Mouse (Mus musculus) stomach, embryonic 16.5 days (tissue): ENCODE measurements around the gene Bet1l. TPM values are rescaled to one million over a fixed set of nuclear protein-coding genes. Genes with fewer than 3 reads are reported as not detected.

Experiments used
- ATAC-seq: fragments of 200-750 bp; cut with Nextera tagmentation; 2 replicates; pipeline ENCODE4 v1.8.0; 2017; ENCODE audit warnings: moderate number of reproducible peaks, moderate TSS enrichment; ENCODE audit not compliant: insufficient read depth, low FRiP score
- H3K27ac ChIP-seq: fragments of 300-500 bp; sonication (generic); 2 replicates; pipeline ENCODE4 v1.5.1; 2014; ENCODE audit warnings: low read length
- H3K27me3 ChIP-seq: fragments of 300-500 bp; sonication (generic); 2 replicates; pipeline ENCODE4 v1.6.1; 2014; ENCODE audit warnings: low read length, control low read depth, mixed read lengths; ENCODE audit not compliant: control insufficient read depth, insufficient read depth
- H3K36me3 ChIP-seq: fragments of 300-500 bp; sonication (generic); 2 replicates; pipeline ENCODE4 v1.6.1; 2014; ENCODE audit warnings: low read length; ENCODE audit not compliant: control insufficient read depth, insufficient read depth
- H3K4me1 ChIP-seq: fragments of 300-500 bp; sonication (generic); 2 replicates; pipeline ENCODE4 v1.6.1; 2014; ENCODE audit warnings: low read length, control low read depth, mixed read lengths; ENCODE audit not compliant: control insufficient read depth, insufficient read depth
- H3K4me2 ChIP-seq: fragments of 300-500 bp; sonication (generic); 2 replicates; pipeline ENCODE4 v1.6.1; 2014; ENCODE audit warnings: low read depth, low read length, mixed read lengths
- H3K4me3 ChIP-seq: fragments of 300-500 bp; sonication (generic); replicated peaks from 2 replicates; pipeline ENCODE4 v1.5.1; 2014; ENCODE audit warnings: mild to moderate bottlenecking, low read length
- H3K9ac ChIP-seq: fragments of 300-500 bp; sonication (generic); 2 replicates; pipeline ENCODE4 v1.6.1; 2014; ENCODE audit warnings: low read length
- H3K9me3 ChIP-seq: fragments of 300-500 bp; sonication (generic); replicated peaks from 2 replicates; pipeline ENCODE4 v1.6.1; 2016; ENCODE audit warnings: low read length, control low read depth; ENCODE audit not compliant: control insufficient read depth
- WGBS: fragments of 180-500 bp; shearing (Covaris S2); extraction: QIAGEN DNeasy Blood & Tissue Kit; methylation state at CpG from one replicate; pipeline ENCODE4 v1.1.7; 2014; 5-methylcytosine and 5-hydroxymethylcytosine counted together
- polyA plus RNA-seq: library from polyadenylated mRNA; unstranded; fragments of >200 nt; fragmentation: Nextera tagmentation; extraction: Ambion mirVana; gene quantifications from 2 replicates; pipeline ENCODE4 v1.2.1, GENCODE M21; 2015

The Bet1l gene
- polyA plus RNA-seq, 1 experiment from 2014 or later = 43.5 TPM

- Histone ChIP-seq H3K27ac (no peak overlapping the region), H3K4me1 (no peaks in the 10 kb centered on the region), H3K9me3 (no peaks in the 10 kb centered on the region), H3K4me2 (no peak overlapping the region), H3K4me3 (no peak overlapping the region), H3K36me3 (no peaks in the 10 kb centered on the region; the same call in 1 of the 2 replicates), H3K27me3 (no peaks in the 10 kb centered on the region), H3K9ac (no peak overlapping the region)
- ATAC-seq = no peak
- 80% methylated on average over 4 of the region's 4 CpGs for WGBS
Observed at GRCm38 (mm10) chr7:140874224-140874623, 16.8 kb upstream of the Bet1l start.

GRCm38 (mm10) chr7:140864761-140865160 lies 7.4 kb upstream of the Bet1l start:
- ATAC-seq = no peak
- no peak overlapping the region for H3K4me2 ChIP-seq
- H3K4me3 ChIP-seq = no peak overlapping the region
- H3K4me1 ChIP-seq = no peaks in the 10 kb centered on the region
- H3K36me3 ChIP-seq = peaks cover 28% of the 10 kb centered on the region
- no peaks in the 10 kb centered on the region for H3K9me3 ChIP-seq
- WGBS = 89% methylated on average over 12 of the region's 12 CpGs
- no peaks in the 10 kb centered on the region for H3K27me3 ChIP-seq
- no peak overlapping the region for H3K27ac ChIP-seq
- H3K9ac ChIP-seq = no peak overlapping the region

- Histone ChIP-seq H3K27ac (no peak overlapping the region), H3K9ac (no peak overlapping the region), H3K9me3 (no peaks in the 10 kb centered on the region), H3K36me3 (peaks cover 32% of the 10 kb centered on the region), H3K4me3 (no peak overlapping the region), H3K27me3 (no peaks in the 10 kb centered on the region), H3K4me2 (no peak overlapping the region), H3K4me1 (peaks cover 13% of the 10 kb centered on the region)
- no peak for ATAC-seq
- 89% methylated on average over 5 of the region's 5 CpGs for WGBS
Observed at GRCm38 (mm10) chr7:140860728-140861127, 3.4 kb upstream of the Bet1l start.

DNA sequence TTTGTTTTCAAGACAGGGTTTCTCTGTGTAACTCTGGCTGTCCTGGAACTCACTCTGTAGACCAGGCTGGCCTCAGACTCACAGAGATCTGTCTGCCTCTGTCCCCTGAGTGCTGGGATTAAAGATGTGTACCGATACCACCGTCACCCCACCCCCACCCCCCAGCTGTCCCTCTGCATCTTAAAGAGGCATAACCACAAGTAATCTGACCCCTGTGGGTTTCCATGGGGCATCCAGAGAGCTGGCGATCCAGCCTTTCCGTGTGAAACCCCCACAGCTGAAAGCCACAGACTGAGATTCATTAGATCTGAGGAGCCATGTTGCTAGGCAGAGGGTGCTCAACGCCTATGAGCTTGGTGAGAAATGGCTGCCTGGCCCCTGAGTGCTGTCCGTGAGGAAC lies 2.6 kb upstream of the Bet1l start:
- Histone ChIP-seq H3K4me3 (no peak overlapping the region), H3K9me3 (no peaks in the 10 kb centered on the region), H3K27ac (no peak overlapping the region), H3K4me2 (no peak overlapping the region), H3K27me3 (no peaks in the 10 kb centered on the region), H3K9ac (no peak overlapping the region), H3K4me1 (peaks cover 20% of the 10 kb centered on the region), H3K36me3 (peaks cover 32% of the 10 kb centered on the region)
- 73% methylated on average over 6 of the region's 6 CpGs for WGBS
- ATAC-seq = no peak

DNA sequence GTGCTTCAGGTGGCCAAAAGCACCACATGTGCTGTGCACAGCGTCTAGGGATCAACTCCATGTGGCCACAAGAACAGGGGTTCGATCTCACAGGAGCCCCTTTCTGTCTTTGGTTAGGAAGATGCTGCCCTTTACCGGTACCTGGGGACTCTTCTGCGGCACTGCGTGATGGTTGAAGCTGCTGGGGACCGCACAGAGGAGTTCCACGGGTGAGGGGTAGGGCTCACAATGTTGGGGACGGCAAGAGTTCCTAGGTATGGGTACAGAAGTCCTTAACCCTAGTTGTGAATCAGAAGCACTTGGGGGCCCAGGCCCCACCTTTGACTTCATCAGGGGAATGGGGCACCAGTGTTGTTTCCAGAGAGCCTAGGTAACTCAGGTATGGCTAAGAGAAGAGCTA lies 1.4 kb upstream of the Bet1l start:
- Histone ChIP-seq H3K9ac (peak overlapping the region; percentile 95; the same call in 1 of the 2 replicates), H3K36me3 (peaks cover 33% of the 10 kb centered on the region), H3K27me3 (no peaks in the 10 kb centered on the region), H3K4me1 (peaks cover 24% of the 10 kb centered on the region), H3K27ac (no peak overlapping the region), H3K4me3 (0 out of 2 replicates have a peak overlapping the region, but pooled peaks have one; percentile 95), H3K4me2 (peak overlapping the region; percentile 98), H3K9me3 (no peaks in the 10 kb centered on the region)
- ATAC-seq = no peak
- 95% methylated on average over 8 of the region's 8 CpGs for WGBS

- WGBS = 0% methylated on average over 49 of the region's 50 CpGs
- H3K9me3 ChIP-seq = no peaks in the 10 kb centered on the region
- H3K4me2 ChIP-seq = peak within 1 kb of the TSS; percentile 98
- H3K27me3 ChIP-seq = no peaks in the 10 kb centered on the region
- peaks cover 23% of the 10 kb centered on the region for H3K36me3 ChIP-seq
- peaks cover 24% of the 10 kb centered on the region for H3K4me1 ChIP-seq
- peak within 1 kb of the TSS; percentile 97 for H3K27ac ChIP-seq
- ATAC-seq = peak; percentile 86
- peak within 1 kb of the TSS; percentile 95 for H3K9ac ChIP-seq
- peak within 1 kb of the TSS; percentile 95 for H3K4me3 ChIP-seq
Observed at GRCm38 (mm10) chr7:140856785-140857549, 410 bp downstream of the Bet1l start, which contains the start of gene Ric8a. Gene Ric8a, plus strand, starts transcription at chr7:140856957.

GRCm38 (mm10) chr7:140855860-140856784 lies 1.3 kb downstream of the Bet1l start, which contains the start of gene Gm45785:
Gene Gm45785, minus strand, starts transcription at chr7:140856331.
- H3K4me2 ChIP-seq = peak within 1 kb of the TSS; percentile 98
- H3K9ac ChIP-seq = peak within 1 kb of the TSS; percentile 95
- peaks cover 24% of the 10 kb centered on the region for H3K4me1 ChIP-seq
- H3K9me3 ChIP-seq = no peaks in the 10 kb centered on the region
- peak; percentile 80 for ATAC-seq
- no peaks in the 10 kb centered on the region for H3K27me3 ChIP-seq
- peak within 1 kb of the TSS; percentile 95 for H3K4me3 ChIP-seq
- peak within 1 kb of the TSS; percentile 97 for H3K27ac ChIP-seq
- peaks cover 21% of the 10 kb centered on the region for H3K36me3 ChIP-seq
- WGBS = under 1% methylated on average over 51 of the region's 51 CpGs

DNA sequence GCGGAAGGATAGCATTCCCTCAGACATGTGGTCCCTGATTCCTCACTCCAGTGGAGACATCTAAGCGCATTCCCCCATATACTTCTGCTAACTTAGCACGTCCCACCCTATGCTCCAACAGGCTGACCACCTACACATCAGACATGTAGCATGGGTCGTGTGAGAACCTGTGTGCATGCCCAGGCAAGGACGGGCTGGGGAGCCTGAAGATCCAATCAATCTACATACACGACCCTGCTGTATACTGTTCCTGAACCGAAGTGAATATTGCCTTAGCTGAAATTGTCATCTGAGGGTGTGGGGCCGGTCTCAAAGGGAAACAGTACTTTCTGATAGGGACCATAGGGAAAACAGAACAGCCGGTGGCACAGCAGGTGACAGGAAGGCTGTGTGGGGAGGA lies 2.2 kb downstream of the Bet1l start:
- 68% methylated on average over 9 of the region's 9 CpGs for WGBS

GRCm38 (mm10) chr7:140854483-140854882 lies 2.9 kb downstream of the Bet1l start:
- Histone ChIP-seq H3K27me3 (no peaks in the 10 kb centered on the region), H3K9ac (no peak overlapping the region), H3K27ac (no peak overlapping the region), H3K36me3 (peaks cover 16% of the 10 kb centered on the region), H3K4me2 (no peak overlapping the region), H3K4me3 (no peak overlapping the region), H3K4me1 (peaks cover 24% of the 10 kb centered on the region), H3K9me3 (no peaks in the 10 kb centered on the region)
- no peak for ATAC-seq
- WGBS = 93% methylated on average over 18 of the region's 18 CpGs

More for the DNA sequence above, 2.2 kb downstream of the Bet1l start:
- peak overlapping the region; percentile 98 for H3K4me2 ChIP-seq
- ATAC-seq = no peak
- peaks cover 24% of the 10 kb centered on the region for H3K4me1 ChIP-seq
- H3K27ac ChIP-seq = peak overlapping the region; percentile 97; the same call in 1 of the 2 replicates
- H3K4me3 ChIP-seq = peak overlapping the region; percentile 95
- peak overlapping the region; percentile 95 for H3K9ac ChIP-seq
- no peaks in the 10 kb centered on the region for H3K9me3 ChIP-seq
- H3K27me3 ChIP-seq = no peaks in the 10 kb centered on the region
- peaks cover 19% of the 10 kb centered on the region for H3K36me3 ChIP-seq
